Mouse (Mus musculus) frontal cortex, postnatal 36 days (tissue): ENCODE measurements around the gene Gm20388.
"Not testable (repeated sequence)": the region's sequence is repeated elsewhere in the genome, so short reads cannot be mapped to it uniquely, and the experiment has no call there.

Experiments used
- DNase-seq, 2 experiments: peaks; one replicate each; pipeline ENCODE4 v3.0.0; 2022; ENCODE audit warnings: low spot score in 2 of 2

The Gm20388 gene

DNA sequence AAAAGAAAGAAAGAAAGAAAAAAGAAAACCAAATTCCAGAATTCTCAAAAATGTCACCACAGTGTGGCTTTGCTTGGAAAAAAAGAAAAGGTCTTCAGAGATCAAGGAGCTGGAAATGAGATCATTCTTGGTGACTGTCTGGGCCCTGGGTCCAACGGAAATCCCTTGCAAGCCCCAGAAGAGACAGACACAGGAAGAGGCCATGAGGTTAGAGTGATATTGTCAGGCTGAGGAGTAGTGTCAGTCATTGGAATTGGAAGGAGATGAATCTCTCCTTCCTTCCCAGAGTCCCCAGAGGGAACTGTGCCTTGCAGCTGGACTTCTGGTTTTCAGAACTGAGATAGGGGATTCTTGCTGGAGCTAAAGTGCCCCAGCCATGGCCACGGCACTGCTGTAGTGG is 788.9 kb downstream of the Gm20388 start:
- no peak for DNase-seq

DNA sequence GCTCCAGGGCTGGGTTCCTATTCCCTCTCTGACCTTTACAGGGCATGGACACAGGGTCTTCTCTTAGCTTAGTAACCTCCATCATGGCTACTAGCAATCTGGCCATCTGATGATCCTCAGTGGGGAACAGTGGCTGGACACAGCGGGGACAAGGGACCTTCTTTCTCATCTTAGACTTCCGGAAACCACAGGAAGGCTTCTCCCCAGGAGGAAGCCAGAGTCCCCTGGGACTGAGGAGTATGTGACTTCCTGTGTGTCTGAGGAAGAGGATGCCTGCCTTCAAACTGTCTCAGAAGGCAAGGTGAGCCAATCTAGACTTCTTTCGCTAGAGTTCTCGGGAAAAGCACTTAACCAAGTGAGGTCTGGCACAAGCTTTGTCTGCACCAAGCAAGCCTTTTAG is 789.4 kb downstream of the Gm20388 start:
- no peak for DNase-seq

GRCm38 (mm10) chr8:120701758-120702465 is 791.3 kb downstream of the Gm20388 start:
- DNase-seq: no peak

DNA sequence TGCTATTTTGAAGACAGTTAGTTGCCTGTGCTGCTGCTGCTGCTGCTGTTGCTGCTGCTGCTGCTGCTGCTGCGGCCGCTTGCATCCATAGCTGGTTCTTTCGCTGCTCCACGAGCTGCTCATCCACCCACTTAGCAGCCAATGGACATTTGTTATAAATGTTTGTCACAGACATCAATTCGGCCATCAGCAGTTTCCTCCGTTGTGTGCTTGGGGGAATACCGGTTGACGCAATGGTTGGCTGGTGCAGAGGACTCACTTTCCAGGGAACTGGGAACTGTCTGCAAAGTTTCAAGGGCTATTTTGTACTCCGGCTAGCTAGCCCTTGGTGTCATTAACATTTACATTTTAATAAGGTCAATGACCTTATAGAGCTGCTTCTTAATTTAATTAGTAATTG is 793.6 kb downstream of the Gm20388 start:
- no peak for DNase-seq

DNA sequence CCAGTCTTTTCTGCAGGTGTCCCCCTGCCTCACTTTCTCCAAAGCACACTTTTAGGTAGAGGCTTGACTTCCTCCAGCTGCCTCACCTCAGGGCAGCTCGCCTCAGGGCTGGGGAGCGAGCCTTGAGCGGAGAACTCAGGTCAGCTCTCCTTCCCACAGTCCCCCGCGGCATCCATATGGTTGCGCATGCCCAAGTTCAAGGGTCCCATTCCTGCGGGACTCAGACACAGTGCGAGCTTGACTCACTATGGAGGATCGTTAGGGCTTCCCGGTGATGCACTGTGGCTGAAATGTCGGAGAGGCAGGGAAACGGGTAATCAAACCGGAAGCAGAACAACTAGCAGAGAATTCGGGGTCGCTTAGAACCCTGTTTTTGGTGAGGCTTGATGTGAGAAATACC is 794.5 kb downstream of the Gm20388 start:
- no peak for DNase-seq

DNA sequence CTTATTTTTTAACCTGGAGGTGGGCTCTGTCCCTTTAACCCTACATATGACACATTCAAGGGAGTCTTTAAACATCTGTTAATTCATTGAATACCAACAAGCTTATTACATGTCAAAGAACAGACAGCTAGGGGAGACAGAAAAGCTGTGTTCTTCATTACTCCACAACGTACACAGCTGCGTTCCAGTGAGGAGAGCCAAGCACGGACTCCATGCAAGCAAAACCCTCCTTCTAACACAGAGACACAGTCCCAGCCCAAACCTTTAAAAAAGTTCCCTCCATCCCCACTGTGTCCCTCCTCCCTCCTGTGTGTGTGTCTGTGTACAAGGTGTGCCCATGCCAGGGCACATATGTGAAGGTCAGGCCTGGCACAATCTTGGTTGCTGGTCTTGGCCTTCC is 795.6 kb downstream of the Gm20388 start:
- no peak for DNase-seq

DNA sequence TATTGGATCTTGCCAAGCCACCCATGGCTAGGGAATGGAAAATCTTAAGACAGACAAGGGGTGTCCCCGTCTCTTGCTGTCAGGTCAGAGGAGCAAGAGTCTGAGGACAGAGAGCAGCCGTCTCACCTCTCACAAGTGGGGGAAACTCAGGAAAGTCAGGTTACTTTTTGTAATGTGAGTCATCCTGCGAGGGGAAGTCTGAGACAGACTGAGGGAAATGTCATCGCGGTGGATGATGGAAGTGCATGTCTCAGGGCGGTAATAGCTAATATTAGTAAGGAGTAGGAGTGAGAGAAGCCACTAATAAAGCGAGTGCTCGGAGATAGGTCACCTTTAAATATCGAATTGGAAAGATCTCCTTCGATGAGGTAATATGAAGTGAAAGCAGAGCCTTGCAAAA is 798.5 kb downstream of the Gm20388 start:
- DNase-seq: no peak

- no peak for DNase-seq
Measured at GRCm38 (mm10) chr8:120715200-120715599, 804.6 kb downstream of the Gm20388 start.

GRCm38 (mm10) chr8:120715996-120716680 is 805.5 kb downstream of the Gm20388 start:
- no peak for DNase-seq

GRCm38 (mm10) chr8:120719586-120720236 is 809.1 kb downstream of the Gm20388 start:
- DNase-seq: no peak

GRCm38 (mm10) chr8:120723025-120723424 is 812.4 kb downstream of the Gm20388 start:
- DNase-seq: no peak

DNA sequence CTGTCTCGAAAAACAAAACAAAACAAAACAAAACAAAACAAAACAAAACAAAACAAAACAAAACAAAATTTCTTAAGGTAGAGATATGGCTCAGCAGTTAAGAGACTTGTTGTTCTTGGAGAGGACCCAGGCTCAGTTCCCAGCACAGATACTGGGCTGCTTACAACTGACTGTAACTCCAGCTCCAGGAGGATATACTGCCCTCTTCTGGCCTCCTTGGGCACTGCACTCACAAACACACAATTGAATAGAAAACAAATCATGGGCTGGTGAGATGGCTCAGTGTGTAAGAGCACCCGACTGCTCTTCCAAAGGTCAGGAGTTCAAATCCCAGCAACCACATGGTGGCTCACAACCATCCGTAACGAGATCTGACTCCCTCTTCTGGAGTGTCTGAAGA is 813.5 kb downstream of the Gm20388 start:
- not testable (repeated sequence) for DNase-seq

- no peak for DNase-seq
Measured at GRCm38 (mm10) chr8:120724816-120725575, 814.4 kb downstream of the Gm20388 start.

- no peak for DNase-seq
Measured at GRCm38 (mm10) chr8:120725576-120725950, 814.9 kb downstream of the Gm20388 start.

DNA sequence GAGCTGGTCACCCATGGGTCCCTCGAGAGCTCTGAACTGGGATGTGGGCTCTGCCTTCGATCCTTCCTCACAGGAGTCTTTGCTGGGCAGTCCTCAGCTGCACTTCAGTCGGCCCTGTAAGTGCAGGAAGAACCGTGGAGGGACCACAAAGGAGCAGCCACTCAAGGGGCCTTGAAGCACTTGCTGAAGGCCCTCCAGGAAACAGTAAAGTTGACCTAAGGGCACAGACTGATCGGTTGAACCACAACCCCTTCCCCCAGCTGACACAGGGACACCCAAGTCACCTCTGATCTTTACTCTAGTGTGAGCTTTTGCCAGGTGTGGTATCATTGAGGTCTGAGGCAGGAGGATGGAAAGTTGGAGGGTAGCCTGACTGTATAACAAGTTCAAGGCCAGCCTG is 815.4 kb downstream of the Gm20388 start:
- DNase-seq: no peak

GRCm38 (mm10) chr8:120728488-120729160 is 818.0 kb downstream of the Gm20388 start:
- DNase-seq: no peak

DNA sequence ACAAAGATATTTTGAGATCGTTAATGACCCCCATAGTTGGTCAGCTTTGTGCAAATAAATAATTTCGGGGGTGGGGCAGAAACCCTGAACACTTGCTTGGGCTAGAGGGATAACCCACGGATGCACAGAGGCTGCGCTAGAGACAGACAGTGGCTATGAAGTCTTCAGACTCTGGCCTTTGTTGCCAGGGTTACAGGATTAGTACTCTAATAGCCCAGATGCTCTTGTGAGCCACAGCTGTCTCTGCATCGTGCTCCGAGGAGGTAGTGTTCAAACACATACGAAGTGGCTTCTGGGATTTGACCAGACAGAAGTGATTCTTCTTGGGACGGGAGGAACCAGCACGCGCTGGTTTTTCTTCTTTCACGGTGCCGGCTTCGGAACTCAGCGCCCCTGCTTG is 820.9 kb downstream of the Gm20388 start:
- no peak for DNase-seq

GRCm38 (mm10) chr8:120732068-120732467 is 821.4 kb downstream of the Gm20388 start:
- no peak for DNase-seq

GRCm38 (mm10) chr8:120735770-120736481 is 825.3 kb downstream of the Gm20388 start, which contains the start of gene Irf8:
Gene Irf8, plus strand, starts transcription at chr8:120736358.
- peak; percentile 70 to 71 for DNase-seq

GRCm38 (mm10) chr8:120736486-120736885 is 825.8 kb downstream of the Gm20388 start:
- DNase-seq: peak in 1 of 2 experiments; percentile 26

GRCm38 (mm10) chr8:120737166-120737565 is 826.5 kb downstream of the Gm20388 start:
- DNase-seq: no peak
